Mouse (Mus musculus) testis, adult 2 months (tissue): Measurements from ENCODE around the gene N4bp2l1. TPM values are rescaled to one million over a fixed set of nuclear protein-coding genes. Genes with fewer than 3 reads are reported as not detected.
"Not testable (repeated sequence)": the region's sequence is repeated elsewhere in the genome, so short reads cannot be mapped to it uniquely, and the experiment has no call there.

Experiments used
- H3K27ac ChIP-seq: fragments of 200-500 bp; 2 replicates; pipeline ENCODE4 v1.5.1; 2012; ENCODE audit warnings: low read depth, low read length; ENCODE audit not compliant: control insufficient read depth, insufficient read depth
- H3K27me3 ChIP-seq: fragments of 200-500 bp; 2 replicates; pipeline ENCODE4 v1.6.1; 2012; ENCODE audit warnings: mild to moderate bottlenecking, low read length, moderate library complexity; ENCODE audit not compliant: control insufficient read depth, insufficient read depth
- H3K36me3 ChIP-seq: fragments of 200-500 bp; 2 replicates; pipeline ENCODE4 v1.6.1; 2012; ENCODE audit warnings: mild to moderate bottlenecking, low read length; ENCODE audit not compliant: control insufficient read depth, insufficient read depth
- H3K4me1 ChIP-seq: fragments of 200-500 bp; 2 replicates; pipeline ENCODE4 v1.6.1; 2012; ENCODE audit warnings: low read length; ENCODE audit not compliant: control insufficient read depth, insufficient read depth
- H3K4me3 ChIP-seq: fragments of 200-500 bp; 2 replicates; pipeline ENCODE4 v1.5.1; 2012; ENCODE audit warnings: low read depth, mild to moderate bottlenecking, low read length, moderate library complexity, mixed read lengths; ENCODE audit not compliant: control insufficient read depth
- CTCF ChIP-seq: fragments of 200-500 bp; IDR thresholded peaks from 2 replicates; pipeline ENCODE4 v1.5.1; 2012; ENCODE audit warnings: low read depth, mild to moderate bottlenecking, inconsistent platforms, low read length, moderate library complexity; ENCODE audit not compliant: control insufficient read depth, insufficient read depth, insufficient replicate concordance
- POLR2A ChIP-seq: fragments of 200-500 bp; IDR thresholded peaks from 2 replicates; pipeline ENCODE4 v1.6.1; 2012; ENCODE audit warnings: low read depth, mild to moderate bottlenecking, inconsistent platforms, low read length, moderate library complexity; ENCODE audit not compliant: control insufficient read depth
- polyA plus RNA-seq: library from polyadenylated mRNA; depleted of rRNA; stranded (reverse); fragments of >200 nt; gene quantifications from 2 replicates; pipeline ENCODE4 v1.2.3, GENCODE M21; 2012; rRNA removed

The N4bp2l1 gene
- 9.6 and 12.8 TPM in 2 replicates for polyA plus RNA-seq

- TF ChIP-seq POLR2A (no peak), CTCF (no peak)
- Histone ChIP-seq H3K4me3 (no peak within 1 kb of the TSS), H3K4me1 (peaks cover 10% of the 10 kb centered on the region)
These were observed at the start of gene N4bp2l1 for GRCm38 (mm10) chr5:150597088-150597487. N4bp2l1 (minus strand) TSS chr5:150597188.

GRCm38 (mm10) chr5:150644926-150645325, 47.9 kb upstream of the N4bp2l1 start:
- Histone ChIP-seq H3K27me3 (no peaks in the 10 kb centered on the region), H3K36me3 (no peaks in the 10 kb centered on the region), H3K4me3 (no peak overlapping the region), H3K4me1 (no peaks in the 10 kb centered on the region), H3K27ac (no peak overlapping the region)
- no peak for TF ChIP-seq POLR2A
- no peak for TF ChIP-seq CTCF

More at GRCm38 (mm10) chr5:150597088-150597487, at the start of gene N4bp2l1:
- Histone ChIP-seq H3K27me3 (no peaks in the 10 kb centered on the region), H3K27ac (no peak within 1 kb of the TSS), H3K36me3 (no peaks in the 10 kb centered on the region)

- not testable (repeated sequence) for H3K36me3 ChIP-seq, H3K27me3 ChIP-seq, H3K4me1 ChIP-seq, H3K27ac ChIP-seq, H3K4me3 ChIP-seq
These were observed 46.4 kb upstream of the N4bp2l1 start for GRCm38 (mm10) chr5:150643390-150643789.

GRCm38 (mm10) chr5:150641440-150641839, 44.5 kb upstream of the N4bp2l1 start:
- Histone ChIP-seq H3K36me3 (no peaks in the 10 kb centered on the region), H3K4me1 (no peaks in the 10 kb centered on the region), H3K27me3 (no peaks in the 10 kb centered on the region), H3K4me3 (no peak overlapping the region), H3K27ac (no peak overlapping the region)
- TF ChIP-seq CTCF, result no peak
- TF ChIP-seq POLR2A, result no peak

- no peak overlapping the region for H3K27ac ChIP-seq
- H3K36me3 ChIP-seq, result no peaks in the 10 kb centered on the region
- TF ChIP-seq CTCF, result no peak
- TF ChIP-seq POLR2A, result no peak
- no peak overlapping the region for H3K4me3 ChIP-seq
- no peaks in the 10 kb centered on the region for H3K27me3 ChIP-seq
- no peaks in the 10 kb centered on the region for H3K4me1 ChIP-seq
These were observed 32.7 kb upstream of the N4bp2l1 start for GRCm38 (mm10) chr5:150629692-150630091.

- H3K27me3 ChIP-seq, result no peaks in the 10 kb centered on the region
- no peaks in the 10 kb centered on the region for H3K4me1 ChIP-seq
- no peak overlapping the region for H3K27ac ChIP-seq
- no peak for TF ChIP-seq CTCF
- TF ChIP-seq POLR2A, result no peak
- H3K36me3 ChIP-seq, result no peaks in the 10 kb centered on the region
- no peak overlapping the region for H3K4me3 ChIP-seq
These were observed 32.3 kb upstream of the N4bp2l1 start for GRCm38 (mm10) chr5:150629272-150629671.

- H3K36me3 ChIP-seq, result no peaks in the 10 kb centered on the region
- H3K27me3 ChIP-seq, result no peaks in the 10 kb centered on the region
- H3K4me1 ChIP-seq, result no peaks in the 10 kb centered on the region
- TF ChIP-seq CTCF (no peak), POLR2A (no peak)
- no peak overlapping the region for H3K4me3 ChIP-seq
- no peak overlapping the region for H3K27ac ChIP-seq
These were observed 28.5 kb upstream of the N4bp2l1 start for GRCm38 (mm10) chr5:150625528-150625927.

GRCm38 (mm10) chr5:150622792-150623191, 25.8 kb upstream of the N4bp2l1 start:
- no peak overlapping the region for H3K4me3 ChIP-seq
- TF ChIP-seq POLR2A (no peak), CTCF (no peak)
- H3K4me1 ChIP-seq, result no peaks in the 10 kb centered on the region
- H3K27ac ChIP-seq, result no peak overlapping the region
- H3K36me3 ChIP-seq, result no peaks in the 10 kb centered on the region
- H3K27me3 ChIP-seq, result no peaks in the 10 kb centered on the region
